Mouse (Mus musculus) ES-CJ7 (cell line): ENCODE results near the gene Olfr846.

Experiments used
- DNase-seq: peaks from one replicate; pipeline ENCODE4 v3.0.0; 2011; ENCODE audit warnings: low read depth, low spot score

The Olfr846 gene

DNA sequence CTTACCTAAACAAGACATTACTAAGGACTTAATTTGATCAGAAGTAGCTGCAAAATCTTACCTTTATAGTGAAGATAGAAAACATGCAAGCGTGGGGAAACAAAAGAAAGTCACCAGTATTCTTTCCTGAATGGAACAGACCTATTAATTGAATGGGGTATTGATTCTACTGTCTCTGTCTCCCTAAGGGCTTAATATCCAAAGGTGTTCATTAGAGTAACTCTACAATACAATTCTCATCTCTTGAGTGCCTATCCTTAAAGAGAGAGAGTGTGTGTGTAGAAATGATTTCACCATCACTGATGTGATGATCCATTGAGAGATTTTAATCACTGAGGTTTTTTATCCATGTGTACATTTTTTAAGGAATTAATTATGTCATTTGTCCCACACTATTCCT lies at the start of gene Olfr846:
Gene Olfr846 (minus strand): TSS at position 101 of the 400 bp plus-strand sequence.
- no peak for DNase-seq

DNA sequence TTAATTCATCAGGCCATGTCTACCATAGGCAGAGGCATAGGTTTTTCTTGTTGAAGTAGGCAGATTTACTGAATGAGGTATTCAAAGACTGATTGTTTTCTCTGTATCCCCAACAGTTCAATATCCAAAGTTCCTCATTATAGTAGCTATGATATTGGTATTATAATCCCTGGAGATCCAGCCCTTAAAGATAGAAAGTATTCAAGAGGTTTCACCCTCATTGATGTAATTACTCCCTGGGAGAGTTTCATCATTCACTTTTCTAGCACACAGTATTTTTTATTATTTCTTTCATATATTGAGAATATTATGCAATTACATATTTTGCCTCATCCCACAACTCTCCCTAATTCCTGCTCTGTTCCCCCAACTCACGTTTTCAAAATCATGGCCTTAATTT lies 14.8 kb upstream of the Olfr846 start, which contains the start of gene Olfr847:
Gene Olfr847 (minus strand): TSS at position 101 of the 400 bp plus-strand sequence.
- DNase-seq, result no peak

DNA sequence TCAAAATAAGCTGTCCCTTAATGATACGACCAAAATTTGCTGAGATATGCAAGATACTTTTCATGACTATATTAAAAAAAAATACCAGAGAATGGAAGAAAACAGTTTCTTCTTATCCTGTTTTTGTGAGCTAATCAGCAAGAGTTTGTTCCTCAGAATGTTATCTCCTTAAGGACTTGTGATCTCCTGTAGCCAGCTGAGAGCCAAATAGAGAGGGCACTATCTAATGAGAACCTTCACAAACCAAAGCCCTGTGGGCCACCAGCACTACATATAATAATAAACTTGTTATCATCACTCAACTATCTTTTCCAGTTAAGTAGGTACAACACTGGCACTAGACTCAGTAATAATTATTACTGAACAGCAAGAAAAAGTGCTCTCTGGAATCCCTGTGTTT lies 27.6 kb downstream of the Olfr846 start, which contains the start of gene Olfr845:
Gene Olfr845 (plus strand): TSS at position 301 of the 400 bp plus-strand sequence.
- no peak for DNase-seq

DNA sequence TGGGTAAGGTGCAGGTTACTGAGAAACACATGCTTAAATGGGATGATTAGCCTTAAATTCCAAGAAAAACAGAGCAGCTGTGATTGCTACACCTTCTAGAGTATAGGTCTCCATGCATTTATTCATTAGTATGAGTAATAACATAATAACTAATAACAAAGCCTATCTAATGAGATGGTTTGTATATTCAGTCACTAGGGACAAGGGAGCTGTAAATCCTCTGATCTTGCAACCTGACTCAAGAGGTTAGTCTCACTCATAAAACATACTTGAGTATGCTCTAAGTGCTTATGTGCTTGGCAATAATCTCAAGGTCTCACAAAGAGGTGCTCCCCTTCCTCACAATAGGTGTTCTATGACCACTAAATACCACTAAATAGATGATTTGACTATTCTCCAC lies 47.8 kb downstream of the Olfr846 start, which contains the start of gene Olfr844:
Gene Olfr844 (plus strand): TSS at position 301 of the 400 bp plus-strand sequence.
- DNase-seq, result no peak
